Mouse (Mus musculus): ENCODE results near the gene Nrip1. TPM values are rescaled to one million over a fixed set of nuclear protein-coding genes. Genes with fewer than 3 reads are reported as not detected.

Nrip1 gene
- total RNA-seq, 1 experiment, result 11.8 TPM

- Histone ChIP-seq H3K9ac (ENCODE audit: insufficient read depth, low read depth, low read length, poor library complexity, severe bottlenecking) (no peak overlapping the region), H3K9me3 (ENCODE audit: control insufficient read depth, insufficient read depth, low read depth, low read length) (no peaks in the 10 kb centered on the region), H3K4me1 (ENCODE audit: control insufficient read depth in 2 of 2, insufficient read depth in 2 of 2, low read length in 2 of 2, poor library complexity in 1 of 2) (no peaks in the 10 kb centered on the region), H3K27ac (ENCODE audit: insufficient read depth, low read depth, low read length, poor library complexity, severe bottlenecking) (no peak overlapping the region), H3K36me3 (ENCODE audit: control insufficient read depth, insufficient read depth, low read length, poor library complexity, severe bottlenecking) (no peaks in the 10 kb centered on the region), H3K4me3 (ENCODE audit: insufficient read depth in 1 of 2, low read depth in 1 of 2, low read length in 2 of 2, poor library complexity in 1 of 2, severe bottlenecking in 1 of 2) (no peak overlapping the region)
- TF ChIP-seq HCFC1 (IDR thresholded peaks at IDR 0.05; ENCODE audit: borderline replicate concordance, insufficient read depth, low read length) (no peak), ZNF384 (IDR thresholded peaks at IDR 0.05; ENCODE audit: low read depth, low read length) (no peak), MAFK (IDR thresholded peaks at IDR 0.05; ENCODE audit: insufficient read depth, low read depth, low read length) (no peak), ZC3H11A (IDR thresholded peaks at IDR 0.05; ENCODE audit: borderline replicate concordance, low read depth, low read length) (no peak), CHD2 (IDR thresholded peaks at IDR 0.05; ENCODE audit: low read depth, low read length) (no peak)
- in situ Hi-C loops (cut with MboI; ENCODE audit: low sequenced_read_pairs in 2 of 2, unreplicated experiment in 2 of 2), result no loop called here
- DNase-seq (ENCODE audit: low read depth, low spot score), result no peak
Observed at GRCm38 (mm10) chr16:76386496-76386895, 12.9 kb upstream of the Nrip1 start.

DNA sequence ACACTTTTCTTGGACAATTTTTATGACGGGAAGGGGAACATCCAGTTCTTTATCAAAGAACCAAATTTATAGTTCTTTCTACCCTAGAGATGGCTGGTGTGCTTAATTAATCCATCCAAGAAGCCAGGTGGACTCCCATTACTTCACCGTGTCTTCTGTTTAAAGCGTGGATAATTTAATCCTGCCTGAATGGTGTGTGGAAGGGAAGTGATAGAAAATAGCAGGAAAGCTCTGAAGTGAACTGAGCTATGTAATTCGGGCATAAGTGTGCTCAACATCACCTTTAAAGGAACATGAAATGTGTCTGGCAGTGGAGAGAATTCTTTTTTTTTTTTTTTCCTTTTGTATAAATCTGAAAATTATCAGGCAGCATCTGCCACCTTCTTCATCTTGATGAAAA lies 12.4 kb upstream of the Nrip1 start:
- in situ Hi-C loops (cut with MboI; ENCODE audit: low sequenced_read_pairs in 2 of 2, unreplicated experiment in 2 of 2), result no loop called here
- Histone ChIP-seq H3K27ac (ENCODE audit: insufficient read depth, low read depth, low read length, poor library complexity, severe bottlenecking) (no peak overlapping the region), H3K9ac (ENCODE audit: insufficient read depth, low read depth, low read length, poor library complexity, severe bottlenecking) (no peak overlapping the region), H3K4me3 (ENCODE audit: insufficient read depth in 1 of 2, low read depth in 1 of 2, low read length in 2 of 2, poor library complexity in 1 of 2, severe bottlenecking in 1 of 2) (no peak overlapping the region), H3K4me1 (ENCODE audit: control insufficient read depth in 2 of 2, insufficient read depth in 2 of 2, low read length in 2 of 2, poor library complexity in 1 of 2) (no peaks in the 10 kb centered on the region), H3K9me3 (ENCODE audit: control insufficient read depth, insufficient read depth, low read depth, low read length) (no peaks in the 10 kb centered on the region), H3K36me3 (ENCODE audit: control insufficient read depth, insufficient read depth, low read length, poor library complexity, severe bottlenecking) (no peaks in the 10 kb centered on the region)
- DNase-seq (ENCODE audit: low read depth, low spot score), result no peak
- TF ChIP-seq HCFC1 (IDR thresholded peaks at IDR 0.05; ENCODE audit: borderline replicate concordance, insufficient read depth, low read length) (no peak), ZNF384 (IDR thresholded peaks at IDR 0.05; ENCODE audit: low read depth, low read length) (no peak), CHD2 (IDR thresholded peaks at IDR 0.05; ENCODE audit: low read depth, low read length) (no peak), ZC3H11A (IDR thresholded peaks at IDR 0.05; ENCODE audit: borderline replicate concordance, low read depth, low read length) (no peak), MAFK (IDR thresholded peaks at IDR 0.05; ENCODE audit: insufficient read depth, low read depth, low read length) (no peak)

GRCm38 (mm10) chr16:76377211-76377610 lies 3.6 kb upstream of the Nrip1 start:
- no peak overlapping the region for H3K4me3 ChIP-seq (ENCODE audit: insufficient read depth in 1 of 2, low read depth in 1 of 2, low read length in 2 of 2, poor library complexity in 1 of 2, severe bottlenecking in 1 of 2)
- H3K4me1 ChIP-seq (ENCODE audit: control insufficient read depth in 2 of 2, insufficient read depth in 2 of 2, low read length in 2 of 2, poor library complexity in 1 of 2), result no peaks in the 10 kb centered on the region; a peak in 1 of 4 replicates
- H3K9me3 ChIP-seq (ENCODE audit: control insufficient read depth, insufficient read depth, low read depth, low read length), result no peaks in the 10 kb centered on the region
- no peak overlapping the region for H3K9ac ChIP-seq (ENCODE audit: insufficient read depth, low read depth, low read length, poor library complexity, severe bottlenecking)
- DNase-seq (ENCODE audit: low read depth, low spot score), result no peak
- TF ChIP-seq ZNF384 (IDR thresholded peaks at IDR 0.05; ENCODE audit: low read depth, low read length), result no peak
- TF ChIP-seq HCFC1 (IDR thresholded peaks at IDR 0.05; ENCODE audit: borderline replicate concordance, insufficient read depth, low read length), result no peak
- TF ChIP-seq CHD2 (IDR thresholded peaks at IDR 0.05; ENCODE audit: low read depth, low read length), result no peak
- no peak for TF ChIP-seq ZC3H11A (IDR thresholded peaks at IDR 0.05; ENCODE audit: borderline replicate concordance, low read depth, low read length)
- no peak for TF ChIP-seq MAFK (IDR thresholded peaks at IDR 0.05; ENCODE audit: insufficient read depth, low read depth, low read length)
- no peak overlapping the region for H3K27ac ChIP-seq (ENCODE audit: insufficient read depth, low read depth, low read length, poor library complexity, severe bottlenecking)
- in situ Hi-C loops (cut with MboI; ENCODE audit: low sequenced_read_pairs in 2 of 2, unreplicated experiment in 2 of 2), result no loop called here
- H3K36me3 ChIP-seq (ENCODE audit: control insufficient read depth, insufficient read depth, low read length, poor library complexity, severe bottlenecking), result no peaks in the 10 kb centered on the region

GRCm38 (mm10) chr16:76376661-76377060 lies 3.0 kb upstream of the Nrip1 start:
- in situ Hi-C loops (cut with MboI; ENCODE audit: low sequenced_read_pairs in 2 of 2, unreplicated experiment in 2 of 2), result no loop called here
- TF ChIP-seq ZC3H11A (IDR thresholded peaks at IDR 0.05; ENCODE audit: borderline replicate concordance, low read depth, low read length) (no peak), MAFK (IDR thresholded peaks at IDR 0.05; ENCODE audit: insufficient read depth, low read depth, low read length) (peak; percentile 86)
- DNase-seq (ENCODE audit: low read depth, low spot score), result no peak
- H3K36me3 ChIP-seq (ENCODE audit: control insufficient read depth, insufficient read depth, low read length, poor library complexity, severe bottlenecking), result no peaks in the 10 kb centered on the region
- no peak overlapping the region for H3K27ac ChIP-seq (ENCODE audit: insufficient read depth, low read depth, low read length, poor library complexity, severe bottlenecking)
- no peaks in the 10 kb centered on the region for H3K9me3 ChIP-seq (ENCODE audit: control insufficient read depth, insufficient read depth, low read depth, low read length)
- no peak overlapping the region for H3K4me3 ChIP-seq (ENCODE audit: insufficient read depth in 1 of 2, low read depth in 1 of 2, low read length in 2 of 2, poor library complexity in 1 of 2, severe bottlenecking in 1 of 2)
- no peaks in the 10 kb centered on the region; a peak in 2 of 4 replicates for H3K4me1 ChIP-seq (ENCODE audit: control insufficient read depth in 2 of 2, insufficient read depth in 2 of 2, low read length in 2 of 2, poor library complexity in 1 of 2)
- H3K9ac ChIP-seq (ENCODE audit: insufficient read depth, low read depth, low read length, poor library complexity, severe bottlenecking), result no peak overlapping the region

DNA sequence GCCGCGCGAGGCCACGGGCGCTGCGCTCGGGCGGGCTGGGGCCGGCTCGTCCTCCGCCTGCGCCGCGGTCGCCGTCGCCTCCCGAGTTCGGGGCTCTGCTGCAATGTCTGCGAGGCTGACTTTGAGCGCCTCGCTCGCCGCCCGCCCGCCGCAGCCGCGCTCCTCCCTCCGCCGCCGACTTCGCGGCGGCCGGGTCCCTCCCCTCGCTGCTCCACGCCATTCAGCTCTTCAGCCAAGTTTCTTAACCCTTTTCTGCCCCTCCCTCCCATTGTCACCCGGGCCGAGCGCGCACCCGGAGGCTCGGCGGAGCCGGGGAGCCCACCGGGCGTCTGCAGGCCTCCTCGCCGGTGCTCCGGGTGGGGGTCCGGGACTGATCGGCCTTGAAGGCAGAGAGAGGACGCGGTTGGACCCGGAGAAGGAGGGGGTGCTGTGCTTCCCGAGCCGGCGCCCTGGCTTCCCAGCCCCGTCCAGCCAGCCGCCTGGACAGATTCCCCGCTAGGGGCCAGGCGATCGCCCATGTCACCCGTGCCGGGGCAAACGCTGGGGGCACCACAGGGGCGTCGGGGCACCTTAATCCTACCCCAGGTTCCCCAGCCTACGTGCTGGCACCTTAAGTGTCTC lies 576 bp downstream of the Nrip1 start:
- TF ChIP-seq MAFK (IDR thresholded peaks at IDR 0.05; ENCODE audit: insufficient read depth, low read depth, low read length) (no peak), HCFC1 (IDR thresholded peaks at IDR 0.05; ENCODE audit: borderline replicate concordance, insufficient read depth, low read length) (peak; percentile 51; the same call in 1 of the 2 replicates), ZC3H11A (IDR thresholded peaks at IDR 0.05; ENCODE audit: borderline replicate concordance, low read depth, low read length) (no peak)

More for the DNA sequence above, 576 bp downstream of the Nrip1 start:
- Histone ChIP-seq H3K9me3 (ENCODE audit: control insufficient read depth, insufficient read depth, low read depth, low read length) (no peaks in the 10 kb centered on the region), H3K9ac (ENCODE audit: insufficient read depth, low read depth, low read length, poor library complexity, severe bottlenecking) (peak overlapping the region; percentile 88), H3K36me3 (ENCODE audit: control insufficient read depth, insufficient read depth, low read length, poor library complexity, severe bottlenecking) (no peaks in the 10 kb centered on the region), H3K27ac (ENCODE audit: insufficient read depth, low read depth, low read length, poor library complexity, severe bottlenecking) (no peak overlapping the region), H3K4me1 (ENCODE audit: control insufficient read depth in 2 of 2, insufficient read depth in 2 of 2, low read length in 2 of 2, poor library complexity in 1 of 2) (no peaks in the 10 kb centered on the region; a peak in 3 of 4 replicates), H3K4me3 (ENCODE audit: insufficient read depth in 1 of 2, low read depth in 1 of 2, low read length in 2 of 2, poor library complexity in 1 of 2, severe bottlenecking in 1 of 2) (peak overlapping the region; percentile 83 to 87)
- in situ Hi-C loops (cut with MboI; ENCODE audit: low sequenced_read_pairs in 2 of 2, unreplicated experiment in 2 of 2), result no loop called here
- DNase-seq (ENCODE audit: low read depth, low spot score), result peak; percentile 59
